Mouse (Mus musculus): ENCODE measurements around the gene Prss53. TPM values are rescaled to one million over a fixed set of nuclear protein-coding genes. Genes with fewer than 3 reads are reported as not detected.
"Not testable (repeated sequence)": the region's sequence is repeated elsewhere in the genome, so short reads cannot be mapped to it uniquely, and the experiment has no call there.

The Prss53 gene
- total and polyA plus RNA-seq, 3 experiments = 0.30 TPM; not detected in 2

GRCm38 (mm10) chr7:127840886-127841285, 49.9 kb downstream of the Prss53 start:
- DNase-seq (ENCODE audit: extremely low read depth) = no peak
- Histone ChIP-seq H3K27ac (ENCODE audit: insufficient read depth, low read depth) (no peak overlapping the region), H3K4me1 (ENCODE audit: control insufficient read depth in 1 of 2, insufficient read depth in 2 of 2) (peaks cover 2 to 13% of the 10 kb centered on the region in 2 experiments; a peak in 3 of 4 replicates), H3K4me2 (ENCODE audit: insufficient read depth, low read depth, poor library complexity, severe bottlenecking) (0 out of 2 replicates have a peak overlapping the region, but pooled peaks have one; percentile 18), H3K79me2 (replicated peaks; ENCODE audit: control insufficient read depth, extremely low read depth, insufficient read depth, poor library complexity, severe bottlenecking) (no peaks in the 10 kb centered on the region), H3K36me3 (replicated peaks in 1 of 2; ENCODE audit: control insufficient read depth in 1 of 2, insufficient read depth in 1 of 2, low read length in 1 of 2) (peaks cover 12 to 24% of the 10 kb centered on the region in 2 experiments), H3K27me3 (replicated peaks) (no peaks in the 10 kb centered on the region), H3K4me3 (replicated peaks in 1 of 3; ENCODE audit: low read depth in 2 of 3, low read length in 2 of 3, poor library complexity in 1 of 3) (peak overlapping the region in 2 of 3 experiments; percentile 17 to 77), H3K9ac (ENCODE audit: insufficient read depth, low read depth) (peak overlapping the region; percentile 3; the same call in 1 of the 2 replicates), H3K9me3 (replicated peaks; ENCODE audit: low read length) (no peaks in the 10 kb centered on the region)
- dilution Hi-C loops (cut with MboI; ENCODE audit: extremely low pct_ligation_motif_present, extremely low pct_unique_long_range_greater_than_20kb, low sequenced_read_pairs) = no loop called here
- in situ Hi-C loops (cut with MboI; ENCODE audit: low pct_ligation_motif_present, low pct_unique_long_range_greater_than_20kb, low sequenced_read_pairs) = no loop called here
- no peak for TF ChIP-seq MYC (IDR thresholded peaks at IDR 0.05; ENCODE audit: low read depth, low read length)
- TF ChIP-seq CHD1 (IDR thresholded peaks at IDR 0.05; ENCODE audit: low read depth, low read length) = no peak
- TF ChIP-seq EP300 (IDR thresholded peaks at IDR 0.05; ENCODE audit: low read length) = no peak
- no peak for TF ChIP-seq BHLHE40 (IDR thresholded peaks at IDR 0.05; ENCODE audit: low read depth, low read length)
- no peak for TF ChIP-seq HCFC1 (IDR thresholded peaks at IDR 0.05; ENCODE audit: low read depth, low read length)
- TF ChIP-seq ELF1 (IDR thresholded peaks at IDR 0.05; ENCODE audit: low read depth, low read length) = no peak
- no peak for TF ChIP-seq SIN3A (IDR thresholded peaks at IDR 0.05; ENCODE audit: low read length)
- no peak for TF ChIP-seq ZKSCAN1 (IDR thresholded peaks at IDR 0.05; ENCODE audit: borderline replicate concordance, low read depth, low read length)
- TF ChIP-seq POLR2A (IDR thresholded peaks at IDR 0.05; ENCODE audit: low read depth, low read length) = no peak
- no peak for TF ChIP-seq IRF4 (IDR thresholded peaks at IDR 0.05; ENCODE audit: low read depth, low read length)
- TF ChIP-seq RCOR1 (conservative IDR thresholded peaks at IDR 0.05; ENCODE audit: low read depth, low read length) = no peak
- TF ChIP-seq PAX5 (IDR thresholded peaks at IDR 0.05; ENCODE audit: low read length) = no peak
- no peak for TF ChIP-seq CTCF (conservative IDR thresholded peaks at IDR 0.05 in 1 of 2, IDR thresholded peaks at IDR 0.05 in 1 of 2; ENCODE audit: low read depth in 2 of 2, low read length in 2 of 2)
- no peak for TF ChIP-seq MAX (IDR thresholded peaks at IDR 0.05; ENCODE audit: low read length)
- TF ChIP-seq NELFE (IDR thresholded peaks at IDR 0.05; ENCODE audit: low read depth, low read length) = no peak
- no peak for TF ChIP-seq JUN (IDR thresholded peaks at IDR 0.05; ENCODE audit: insufficient read depth, low read depth, low read length)

- H3K79me2 ChIP-seq (replicated peaks; ENCODE audit: control insufficient read depth, extremely low read depth, insufficient read depth, poor library complexity, severe bottlenecking); H3K27ac ChIP-seq (ENCODE audit: insufficient read depth, low read depth); DNase-seq (ENCODE audit: extremely low read depth); H3K9me3 ChIP-seq (replicated peaks; ENCODE audit: low read length); H3K4me3 ChIP-seq (replicated peaks in 1 of 3; ENCODE audit: low read depth in 2 of 3, low read length in 2 of 3, poor library complexity in 1 of 3); in situ Hi-C loops (cut with MboI; ENCODE audit: low pct_ligation_motif_present, low pct_unique_long_range_greater_than_20kb, low sequenced_read_pairs); H3K9ac ChIP-seq (ENCODE audit: insufficient read depth, low read depth); dilution Hi-C loops (cut with MboI; ENCODE audit: extremely low pct_ligation_motif_present, extremely low pct_unique_long_range_greater_than_20kb, low sequenced_read_pairs); H3K27me3 ChIP-seq (replicated peaks); H3K4me2 ChIP-seq (ENCODE audit: insufficient read depth, low read depth, poor library complexity, severe bottlenecking): not testable (repeated sequence)
- Histone ChIP-seq H3K4me1 (ENCODE audit: control insufficient read depth in 1 of 2, insufficient read depth in 2 of 2) (peaks cover 2 to 13% of the 10 kb centered on the region in 2 experiments; a peak in 3 of 4 replicates), H3K36me3 (replicated peaks in 1 of 2; ENCODE audit: control insufficient read depth in 1 of 2, insufficient read depth in 1 of 2, low read length in 1 of 2) (peaks cover 12 to 17% of the 10 kb centered on the region in 2 experiments)
Observed at GRCm38 (mm10) chr7:127840031-127840430, 50.7 kb downstream of the Prss53 start.

GRCm38 (mm10) chr7:127837878-127838277, 52.9 kb downstream of the Prss53 start:
- H3K4me1 ChIP-seq (ENCODE audit: control insufficient read depth in 1 of 2, insufficient read depth in 2 of 2) = peaks cover 2 to 11% of the 10 kb centered on the region in 2 experiments; a peak in 3 of 4 replicates
- dilution Hi-C loops (cut with MboI; ENCODE audit: extremely low pct_ligation_motif_present, extremely low pct_unique_long_range_greater_than_20kb, low sequenced_read_pairs); DNase-seq (ENCODE audit: extremely low read depth); H3K4me3 ChIP-seq (replicated peaks in 1 of 3; ENCODE audit: low read depth in 2 of 3, low read length in 2 of 3, poor library complexity in 1 of 3); H3K27me3 ChIP-seq (replicated peaks); in situ Hi-C loops (cut with MboI; ENCODE audit: low pct_ligation_motif_present, low pct_unique_long_range_greater_than_20kb, low sequenced_read_pairs); H3K4me2 ChIP-seq (ENCODE audit: insufficient read depth, low read depth, poor library complexity, severe bottlenecking); H3K36me3 ChIP-seq (replicated peaks in 1 of 2; ENCODE audit: control insufficient read depth in 1 of 2, insufficient read depth in 1 of 2, low read length in 1 of 2); H3K79me2 ChIP-seq (replicated peaks; ENCODE audit: control insufficient read depth, extremely low read depth, insufficient read depth, poor library complexity, severe bottlenecking); H3K27ac ChIP-seq (ENCODE audit: insufficient read depth, low read depth); H3K9ac ChIP-seq (ENCODE audit: insufficient read depth, low read depth); H3K9me3 ChIP-seq (replicated peaks; ENCODE audit: low read length): not testable (repeated sequence)

All from CH12.LX (cell line).